Mouse (Mus musculus) thymus, postnatal 36 days (tissue): ENCODE results near the gene Emilin3.
A peak's percentile ranks its signal among the peaks of the same experiment; 100 is the strongest.

ENCODE experiments used
- DNase-seq, 2 experiments: peaks; one replicate each; pipeline ENCODE4 v3.0.0; 2022; ENCODE audit warnings: mixed read lengths in 2 of 2

Emilin3 gene

GRCm38 (mm10) chr2:160915821-160916610, 3.9 kb upstream of the Emilin3 start:
- no peak for DNase-seq

DNA sequence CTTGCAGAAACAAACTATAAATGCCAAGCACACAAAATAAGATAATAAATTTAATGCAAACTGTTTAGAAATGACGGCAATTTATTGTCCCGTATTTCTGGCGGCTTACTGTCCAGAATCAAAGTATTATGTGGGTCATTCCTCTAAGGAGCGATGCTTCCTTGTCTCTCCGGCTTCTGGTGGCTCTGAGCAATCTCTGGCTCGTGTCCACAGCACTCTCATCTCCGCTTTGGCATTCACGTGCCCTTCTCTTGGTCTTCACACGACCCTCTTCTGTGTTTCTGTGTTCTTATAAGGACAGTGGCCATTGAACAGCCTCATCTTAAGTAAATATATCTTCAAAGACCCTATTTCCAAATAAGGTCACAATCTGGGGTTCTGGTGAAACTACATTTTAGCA, 2.5 kb upstream of the Emilin3 start:
- DNase-seq: no peak

DNA sequence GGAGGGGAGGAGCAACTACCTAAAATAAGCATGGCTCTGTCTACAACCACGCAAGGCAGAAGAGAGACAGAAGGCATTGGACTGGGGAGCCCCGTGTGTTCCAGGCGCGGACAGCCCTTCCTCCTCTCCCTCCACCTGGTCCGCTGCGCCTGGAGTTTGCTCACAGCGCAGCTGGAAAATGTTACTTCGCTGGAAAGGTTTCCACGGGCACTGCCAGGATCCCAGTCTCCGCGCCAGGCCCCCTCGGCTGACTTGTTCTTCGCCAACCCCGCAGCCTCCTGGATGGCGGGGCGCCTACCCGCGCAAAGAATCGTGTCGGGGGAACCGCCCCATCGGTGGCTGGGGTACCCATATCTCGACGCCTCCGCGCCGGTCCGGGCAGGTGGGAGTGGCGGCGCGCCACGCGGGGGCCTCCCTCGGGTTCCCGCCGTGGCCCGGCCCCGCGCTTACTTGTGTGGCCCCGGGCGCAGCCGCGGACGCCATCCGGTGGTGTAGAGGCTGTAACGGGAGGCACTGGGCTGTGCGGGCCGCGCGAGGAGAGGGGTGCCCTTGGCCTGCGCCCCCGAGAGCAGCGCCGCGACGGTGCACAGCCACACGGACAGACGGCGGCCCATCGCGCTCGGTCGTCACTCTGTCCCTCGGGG, 448 bp downstream of the Emilin3 start:
- no peak for DNase-seq

- DNase-seq: no peak
These were observed 1.5 kb downstream of the Emilin3 start for GRCm38 (mm10) chr2:160910633-160911032.

DNA sequence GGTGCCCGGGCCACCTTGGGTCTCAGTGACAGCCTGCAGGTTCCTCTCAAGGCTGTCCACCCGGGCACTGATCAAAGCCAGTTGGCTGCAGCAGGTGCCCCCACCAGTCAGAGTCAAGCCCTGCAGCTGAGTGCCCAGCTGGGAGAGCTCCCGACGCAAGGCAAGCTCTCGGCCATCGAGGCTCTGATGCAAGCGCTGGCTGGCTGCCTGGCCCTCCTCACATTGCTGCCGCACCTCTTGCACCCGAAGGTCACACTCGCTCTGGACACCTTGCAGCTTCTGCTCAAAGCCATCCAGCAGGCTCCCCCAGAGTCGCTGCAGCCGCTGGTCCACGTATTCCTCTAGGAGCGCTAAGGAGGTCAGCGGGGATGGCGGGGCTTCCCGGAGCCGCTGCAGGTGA, 3.5 kb downstream of the Emilin3 start:
- DNase-seq: no peak

GRCm38 (mm10) chr2:160906101-160906500, 6.0 kb downstream of the Emilin3 start:
- DNase-seq: no peak

DNA sequence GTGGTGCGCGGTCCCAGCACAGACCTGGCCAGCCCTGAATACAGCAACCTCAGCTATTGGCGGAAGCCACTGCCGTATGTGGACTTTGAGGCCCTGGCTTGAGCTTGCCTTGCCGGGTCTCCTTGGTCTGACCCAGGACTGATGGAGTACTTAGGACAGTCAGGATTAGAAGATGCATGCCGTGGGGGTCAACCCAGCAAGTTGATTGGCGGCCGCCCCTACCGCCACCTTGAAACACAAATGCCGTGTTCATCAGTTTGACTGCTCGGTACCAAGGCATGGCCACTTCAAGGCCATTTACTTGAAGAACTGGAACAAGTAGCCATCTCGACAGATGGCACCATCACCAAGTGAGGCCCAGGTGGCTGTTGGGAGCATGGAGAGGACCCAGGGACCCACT, 6.8 kb downstream of the Emilin3 start:
- no peak for DNase-seq

DNA sequence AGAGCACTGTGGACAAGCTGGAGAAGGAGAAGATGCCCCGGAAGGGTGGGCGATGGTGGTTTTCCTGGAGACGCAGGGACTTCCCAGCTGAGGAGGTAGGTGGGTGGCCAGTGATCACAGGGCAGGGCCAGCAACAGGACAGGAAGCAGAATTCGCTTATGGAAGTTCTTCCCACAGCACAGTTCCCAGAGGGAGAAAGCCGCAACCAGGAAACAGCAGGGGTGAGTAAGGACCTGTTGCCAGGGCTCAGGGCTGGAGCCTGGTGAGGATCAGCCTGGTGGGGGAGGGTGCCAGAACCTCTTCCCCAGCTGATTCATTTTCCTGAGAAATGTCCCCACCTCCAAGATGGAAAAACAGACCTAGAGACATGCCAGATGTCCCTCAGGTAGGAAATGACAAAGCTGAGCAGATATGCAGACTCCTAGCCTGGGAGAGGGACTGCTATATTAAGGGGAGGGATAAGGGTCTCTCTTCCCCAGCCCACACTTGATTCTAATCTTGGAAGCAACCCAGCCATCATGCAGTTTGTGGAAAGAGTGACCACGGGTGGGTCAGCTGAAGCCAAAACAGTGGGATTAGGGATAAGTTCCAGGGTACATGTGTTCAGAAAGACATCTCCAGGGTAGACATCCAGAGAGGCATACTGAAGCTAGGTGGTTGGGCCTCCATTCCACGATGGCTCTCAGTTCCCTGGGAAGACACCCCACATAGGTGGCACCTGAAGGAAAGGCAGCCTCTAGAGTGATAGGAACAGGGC, 10.3 kb downstream of the Emilin3 start:
- DNase-seq: no peak

GRCm38 (mm10) chr2:160891697-160892096, 20.4 kb downstream of the Emilin3 start:
- no peak for DNase-seq

DNA sequence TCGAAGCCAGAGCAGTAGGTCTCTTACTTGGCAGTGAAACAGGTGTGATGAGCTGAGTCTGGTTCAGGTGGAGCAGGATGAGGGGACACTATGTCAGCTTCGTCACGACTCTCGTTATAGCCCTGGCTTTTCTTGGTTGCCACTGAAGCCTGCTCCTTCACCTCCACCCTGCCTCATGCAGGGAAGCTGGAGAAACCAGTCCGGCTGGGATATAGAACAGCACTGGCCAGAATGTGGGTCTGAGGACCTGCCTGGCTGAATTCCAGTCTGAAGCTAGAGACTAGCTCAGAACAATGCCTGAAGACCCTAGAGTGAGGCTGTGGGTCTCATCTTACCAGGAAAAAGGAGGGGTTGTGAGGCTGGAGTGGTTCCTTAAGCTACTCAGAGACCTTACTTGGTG, 21.1 kb downstream of the Emilin3 start:
- DNase-seq: no peak

DNA sequence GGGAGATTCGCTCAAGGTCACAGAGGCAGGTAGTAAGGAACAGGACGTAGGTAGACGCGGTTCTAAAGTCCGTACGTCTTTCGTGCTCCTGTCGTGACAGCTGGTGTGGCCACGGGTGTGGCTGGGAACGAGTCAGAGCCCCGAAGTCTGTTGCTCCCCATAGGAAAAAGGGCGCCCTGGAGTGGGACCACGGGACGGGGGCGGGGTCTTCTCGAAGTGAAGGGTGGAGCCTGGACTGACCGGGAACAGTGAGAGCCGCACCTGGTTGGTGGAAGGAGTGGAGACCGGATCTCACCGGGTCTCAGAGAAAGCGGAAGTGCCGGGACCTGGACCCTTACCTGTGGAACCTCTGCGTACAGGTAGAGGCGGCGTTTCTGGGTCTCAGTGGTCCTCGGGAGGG, 24.3 kb downstream of the Emilin3 start:
- DNase-seq: peak; percentile 23 to 39

DNA sequence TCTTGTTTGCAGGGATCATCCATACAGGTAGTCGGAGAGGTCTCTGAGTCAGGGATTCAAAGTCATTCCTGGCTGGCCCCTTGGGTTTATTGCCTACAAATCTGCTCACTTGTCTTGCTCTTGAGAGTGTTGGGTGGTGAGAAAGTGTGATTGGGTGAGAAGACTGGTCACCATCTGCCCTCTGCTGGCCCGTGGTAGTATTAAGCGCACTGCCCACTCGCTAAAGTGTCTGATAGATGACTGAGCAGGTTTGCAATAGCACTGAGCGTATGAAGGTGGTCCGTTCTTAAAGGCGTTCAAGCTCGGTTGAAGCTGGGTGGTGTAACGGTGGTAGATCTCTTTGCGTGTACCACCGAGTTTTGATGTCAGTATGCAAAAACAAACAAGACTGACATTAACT, 24.8 kb downstream of the Emilin3 start:
- peak; percentile 53 to 67 for DNase-seq

GRCm38 (mm10) chr2:160886221-160886620, 25.9 kb downstream of the Emilin3 start:
- DNase-seq: no peak

GRCm38 (mm10) chr2:160884830-160885229, 27.3 kb downstream of the Emilin3 start:
- peak; percentile 51 to 56 for DNase-seq

GRCm38 (mm10) chr2:160883912-160884311, 28.2 kb downstream of the Emilin3 start:
- no peak for DNase-seq

DNA sequence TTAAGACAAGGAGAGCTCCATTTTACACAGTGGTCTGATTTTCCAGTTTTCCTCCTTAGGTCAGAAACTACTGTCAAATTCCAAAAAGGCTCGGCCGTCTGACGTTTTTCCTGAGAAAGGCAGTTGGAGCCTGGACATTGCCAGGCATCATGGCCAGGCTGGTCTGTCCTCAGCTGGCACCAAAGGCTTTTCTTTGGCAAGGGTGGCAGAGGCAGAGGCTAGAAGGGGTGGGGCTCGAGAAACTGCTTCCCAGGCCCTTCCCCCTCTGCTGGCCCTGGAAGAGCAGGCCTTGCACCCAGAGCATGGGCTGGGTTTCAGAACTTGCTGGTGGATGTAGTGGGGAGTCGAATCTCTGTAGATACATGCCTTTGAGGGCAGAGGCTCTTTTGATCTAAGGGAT, 29.7 kb downstream of the Emilin3 start:
- no peak for DNase-seq

DNA sequence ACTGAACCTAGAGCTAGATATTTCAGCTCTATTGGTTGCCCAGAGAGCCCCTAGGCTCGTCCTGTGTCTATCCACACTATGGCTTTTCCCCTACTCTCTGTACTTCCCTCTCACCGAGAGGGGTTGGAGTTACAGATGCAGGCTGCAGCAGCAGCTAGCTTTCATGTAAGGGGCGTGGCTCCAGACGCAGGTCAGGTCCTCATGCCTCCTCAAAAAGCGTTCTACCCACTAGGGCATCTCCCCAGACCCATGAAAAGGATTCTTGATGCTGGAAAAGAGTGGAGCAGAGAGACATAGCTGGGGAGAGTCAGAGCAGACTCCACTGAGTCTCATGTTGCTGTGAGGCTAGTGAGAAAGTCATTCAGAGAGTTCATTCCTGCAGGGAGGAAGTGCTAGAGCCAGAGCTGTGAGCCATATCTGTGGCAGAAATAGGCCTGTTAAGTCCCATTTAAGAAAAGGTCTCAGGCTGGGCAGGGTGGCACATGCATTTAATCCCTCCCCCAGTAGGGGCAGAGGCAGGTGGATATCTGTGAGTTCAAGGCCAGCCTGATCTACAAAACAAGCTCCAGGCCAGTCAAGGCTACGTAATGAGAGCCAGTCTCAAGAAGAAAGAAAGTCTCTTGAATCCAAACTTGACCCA, 30.5 kb downstream of the Emilin3 start:
- no peak for DNase-seq

GRCm38 (mm10) chr2:160880453-160881195, 31.5 kb downstream of the Emilin3 start, which contains the start of gene Lpin3:
Gene Lpin3, plus strand, starts transcription at chr2:160880670.
- DNase-seq: no peak

GRCm38 (mm10) chr2:160876115-160876514, 36.0 kb downstream of the Emilin3 start:
- no peak for DNase-seq

GRCm38 (mm10) chr2:160874231-160874877, 37.8 kb downstream of the Emilin3 start:
- DNase-seq: no peak

DNA sequence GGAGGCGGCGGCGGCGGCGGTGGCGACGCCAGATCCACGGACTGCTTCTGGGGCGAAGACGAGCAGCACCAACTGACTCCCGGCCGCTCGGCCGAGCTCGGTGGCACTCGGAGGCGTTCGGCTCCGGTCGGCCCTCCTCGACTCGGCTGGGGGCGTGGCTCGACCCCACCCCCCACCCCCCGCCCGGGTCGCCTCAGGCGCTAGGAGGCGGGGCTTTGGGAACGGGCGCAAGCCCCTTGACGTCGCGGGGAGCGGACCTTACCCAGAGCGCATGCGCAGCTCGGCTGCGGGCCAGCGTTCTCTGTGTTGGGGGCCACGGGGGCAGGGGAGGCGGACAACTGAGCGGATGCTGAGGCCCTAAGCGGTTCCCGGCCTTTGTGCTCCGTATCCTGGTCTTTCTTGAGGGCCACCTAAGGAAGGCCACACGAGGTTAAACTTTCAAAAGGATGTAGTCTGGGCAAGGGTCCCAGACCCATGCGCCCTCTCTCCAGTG, 39.2 kb downstream of the Emilin3 start, which contains the start of gene Zhx3:
Gene Zhx3, minus strand, starts transcription at position 109 of the 493 bp plus-strand sequence.
- DNase-seq: peak; percentile 90 to 94

GRCm38 (mm10) chr2:160872395-160872794, 39.7 kb downstream of the Emilin3 start:
- DNase-seq: peak; percentile 81 to 84
